Mouse (Mus musculus) hindbrain, embryonic 14.5 days (tissue): ENCODE results near the gene Fkbp1a. TPM values are rescaled to one million over a fixed set of nuclear protein-coding genes. Genes with fewer than 3 reads are reported as not detected.
A peak's percentile ranks its signal among the peaks of the same experiment; 100 is the strongest.

ENCODE experiments used
- ATAC-seq: fragments of 200-750 bp; cut with Nextera tagmentation; 2 replicates; pipeline ENCODE4 v1.8.0; 2017; ENCODE audit warnings: moderate number of reproducible peaks, mild to moderate bottlenecking, moderate TSS enrichment, moderate library complexity; ENCODE audit not compliant: low FRiP score
- DNase-seq: peaks from one replicate; pipeline ENCODE4 v3.0.0-alpha.2; 2015; ENCODE audit warnings: low spot score
- H3K27ac ChIP-seq: fragments of 300-500 bp; sonication (generic); 2 replicates; pipeline ENCODE4 v1.5.1; 2014; ENCODE audit warnings: mild to moderate bottlenecking, moderate library complexity
- H3K27me3 ChIP-seq: fragments of 300-500 bp; sonication (generic); 2 replicates; pipeline ENCODE4 v1.6.1; 2014; ENCODE audit warnings: mild to moderate bottlenecking, low read length, mixed read lengths; ENCODE audit not compliant: control insufficient read depth, insufficient read depth
- H3K36me3 ChIP-seq: fragments of 300-500 bp; sonication (generic); replicated peaks from 2 replicates; pipeline ENCODE4 v1.6.1; 2014; ENCODE audit not compliant: control insufficient read depth, insufficient read depth
- H3K4me1 ChIP-seq: fragments of 300-500 bp; sonication (generic); replicated peaks from 2 replicates; pipeline ENCODE4 v1.6.1; 2014; ENCODE audit warnings: antibody characterized with exemption, low read length, mixed read lengths; ENCODE audit not compliant: control insufficient read depth, insufficient read depth
- H3K4me2 ChIP-seq: fragments of 300-500 bp; sonication (generic); replicated peaks from 2 replicates; pipeline ENCODE4 v1.6.1; 2014; ENCODE audit warnings: mild to moderate bottlenecking, moderate library complexity
- H3K4me3 ChIP-seq: fragments of 300-500 bp; sonication (generic); replicated peaks from 2 replicates; pipeline ENCODE4 v1.5.1; 2014; ENCODE audit warnings: mild to moderate bottlenecking, low read length
- H3K9ac ChIP-seq: fragments of 300-500 bp; sonication (generic); 2 replicates; pipeline ENCODE4 v1.6.1; 2014
- H3K9me3 ChIP-seq: fragments of 300-500 bp; sonication (generic); 2 replicates; pipeline ENCODE4 v1.6.1; 2016; ENCODE audit warnings: low read length; ENCODE audit not compliant: control insufficient read depth
- WGBS: fragments of 180-500 bp; shearing (Covaris S2); extraction: QIAGEN DNeasy Blood & Tissue Kit; methylation state at CpG from one replicate; pipeline ENCODE4 v1.1.7; 2014; 5-methylcytosine and 5-hydroxymethylcytosine counted together
- polyA plus RNA-seq: library from polyadenylated mRNA; unstranded; fragments of >200 nt; fragmentation: Nextera tagmentation; extraction: Ambion mirVana; gene quantifications from 2 replicates; pipeline ENCODE4 v1.2.1, GENCODE M21; 2014

Gene Fkbp1a
- polyA plus RNA-seq: 643 and 689 TPM in 2 replicates

DNA sequence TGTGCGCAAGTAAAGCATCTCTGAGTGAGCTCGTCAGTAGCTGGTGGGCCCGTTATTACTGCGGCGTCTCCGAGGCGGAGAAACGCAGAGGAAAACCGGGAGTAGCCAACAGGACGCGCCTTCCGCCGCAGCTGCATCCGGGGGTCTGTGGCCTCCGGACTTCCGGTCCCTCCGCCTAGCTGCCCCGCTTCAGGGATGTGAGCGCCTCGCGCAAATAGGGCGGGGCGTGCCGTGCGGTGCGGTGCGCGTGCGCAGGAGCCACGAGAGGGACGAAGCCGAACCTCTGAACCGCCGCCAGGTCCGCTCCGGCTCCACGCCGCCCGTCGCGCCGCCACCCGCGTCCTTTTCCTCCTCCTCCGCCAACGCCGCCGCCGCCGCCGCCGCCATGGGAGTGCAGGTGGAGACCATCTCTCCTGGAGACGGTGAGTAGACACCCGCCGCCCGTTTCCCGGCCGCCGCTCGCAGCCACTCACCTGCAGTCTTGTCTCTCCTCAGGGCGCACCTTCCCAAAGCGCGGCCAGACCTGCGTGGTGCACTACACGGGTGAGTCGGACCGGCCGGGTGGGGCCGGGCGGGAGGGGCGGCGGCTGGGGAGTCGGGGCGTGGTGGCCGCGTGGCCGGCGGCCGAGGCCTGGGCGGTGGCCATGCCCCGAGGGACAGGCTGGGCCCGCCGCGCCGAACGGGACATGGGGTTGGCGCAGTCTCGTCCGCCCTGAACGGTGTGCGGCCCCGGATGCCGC, at the start of gene Fkbp1a:
Fkbp1a (plus strand) TSS at position 161 of the 740 bp plus-strand sequence.
- no peaks in the 10 kb centered on the region for H3K9me3 ChIP-seq
- H3K27ac ChIP-seq: peak within 1 kb of the TSS; percentile 84
- H3K36me3 ChIP-seq: peaks cover 32% of the 10 kb centered on the region
- ATAC-seq: peak; percentile 96
- DNase-seq: peak; percentile 97
- H3K9ac ChIP-seq: peak within 1 kb of the TSS; percentile 93
- peak within 1 kb of the TSS; percentile 61 for H3K4me2 ChIP-seq
- WGBS: under 1% methylated on average over 76 of the region's 93 CpGs
- peak within 1 kb of the TSS; percentile 94 for H3K4me3 ChIP-seq
- H3K4me1 ChIP-seq: peaks cover 34% of the 10 kb centered on the region
- no peaks in the 10 kb centered on the region for H3K27me3 ChIP-seq

DNA sequence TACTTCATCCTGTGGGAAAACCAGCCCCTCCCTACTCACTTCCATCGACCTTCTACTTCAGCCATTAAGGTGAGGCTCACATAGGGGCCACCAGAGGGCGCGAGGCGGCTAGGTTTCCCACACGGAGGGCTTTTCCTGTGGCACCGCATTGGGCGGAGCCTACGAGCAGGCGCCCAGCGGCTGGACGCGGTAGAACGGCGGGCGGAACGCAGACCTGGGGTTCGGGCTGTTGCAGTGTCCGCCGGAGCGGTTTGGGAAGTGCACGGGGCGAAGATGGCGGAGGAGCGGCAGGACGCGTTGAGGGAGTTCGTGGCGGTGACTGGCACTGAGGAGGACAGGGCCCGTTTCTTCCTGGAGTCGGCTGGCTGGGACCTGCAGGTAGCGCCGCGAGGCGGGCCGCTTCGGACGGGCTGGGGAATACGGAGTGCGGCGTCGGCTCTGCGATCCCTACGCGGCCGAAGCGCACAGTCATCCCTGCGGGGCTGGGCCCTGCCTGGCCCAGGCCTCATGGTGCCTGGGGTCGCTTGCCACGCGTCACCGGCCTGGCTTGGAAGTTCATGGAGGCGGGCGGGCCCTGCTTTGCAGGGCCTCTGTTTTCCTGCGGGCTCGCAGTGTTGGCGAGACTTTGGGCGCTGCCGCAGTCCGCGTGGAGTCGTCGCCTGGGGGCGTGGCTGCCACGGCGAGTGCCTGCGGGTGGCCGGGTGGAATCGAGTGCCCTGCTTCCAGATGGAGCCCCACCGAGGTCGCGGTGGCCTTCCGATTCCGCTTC, 48.1 kb upstream of the Fkbp1a start, which contains the start of gene Nsfl1c:
Nsfl1c (plus strand) TSS at position 148 of the 769 bp plus-strand sequence.
- DNase-seq (peak; percentile 98), ATAC-seq (peak; percentile 100)
- H3K36me3 ChIP-seq: peaks cover 24% of the 10 kb centered on the region
- H3K9me3 ChIP-seq: no peaks in the 10 kb centered on the region
- H3K4me2 ChIP-seq: peak within 1 kb of the TSS; percentile 87
- under 1% methylated on average over 72 of the region's 73 CpGs for WGBS
- peaks cover 14% of the 10 kb centered on the region for H3K4me1 ChIP-seq
- peak within 1 kb of the TSS; percentile 57 for H3K4me3 ChIP-seq
- H3K27ac ChIP-seq: 0 out of 2 replicates have a peak within 1 kb of the TSS, but pooled peaks have one; percentile 58
- no peaks in the 10 kb centered on the region for H3K27me3 ChIP-seq
- peak within 1 kb of the TSS; percentile 75 for H3K9ac ChIP-seq

DNA sequence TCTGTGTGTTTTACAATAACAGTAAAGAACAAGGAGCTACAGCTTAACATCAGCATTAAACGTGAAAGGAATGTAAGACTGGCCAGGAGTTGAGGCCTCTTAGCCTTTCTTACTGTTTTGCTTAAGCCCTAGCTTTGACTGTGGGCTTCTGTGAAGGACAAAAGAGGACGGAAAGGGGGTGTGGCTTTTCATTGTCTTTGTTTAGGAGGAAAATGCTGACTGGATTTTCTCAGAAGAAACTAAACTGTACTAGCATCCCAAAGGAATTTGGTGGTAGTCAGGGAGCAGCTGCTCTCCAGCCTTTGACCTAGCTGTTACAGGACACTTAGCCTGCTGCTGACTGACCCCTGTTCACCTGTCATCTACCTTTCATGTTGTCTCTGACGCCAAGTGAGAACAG, 43.9 kb upstream of the Fkbp1a start:
- peaks cover 61% of the 10 kb centered on the region for H3K36me3 ChIP-seq
- DNase-seq (no peak), ATAC-seq (no peak)
- H3K9me3 ChIP-seq: no peaks in the 10 kb centered on the region
- no peaks in the 10 kb centered on the region for H3K27me3 ChIP-seq
- no peak overlapping the region for H3K27ac ChIP-seq
- peaks cover 14% of the 10 kb centered on the region for H3K4me1 ChIP-seq
- no peak overlapping the region for H3K4me3 ChIP-seq
- 45% methylated on average over 3 of the region's 3 CpGs for WGBS
- no peak overlapping the region for H3K9ac ChIP-seq
- no peak overlapping the region for H3K4me2 ChIP-seq

DNA sequence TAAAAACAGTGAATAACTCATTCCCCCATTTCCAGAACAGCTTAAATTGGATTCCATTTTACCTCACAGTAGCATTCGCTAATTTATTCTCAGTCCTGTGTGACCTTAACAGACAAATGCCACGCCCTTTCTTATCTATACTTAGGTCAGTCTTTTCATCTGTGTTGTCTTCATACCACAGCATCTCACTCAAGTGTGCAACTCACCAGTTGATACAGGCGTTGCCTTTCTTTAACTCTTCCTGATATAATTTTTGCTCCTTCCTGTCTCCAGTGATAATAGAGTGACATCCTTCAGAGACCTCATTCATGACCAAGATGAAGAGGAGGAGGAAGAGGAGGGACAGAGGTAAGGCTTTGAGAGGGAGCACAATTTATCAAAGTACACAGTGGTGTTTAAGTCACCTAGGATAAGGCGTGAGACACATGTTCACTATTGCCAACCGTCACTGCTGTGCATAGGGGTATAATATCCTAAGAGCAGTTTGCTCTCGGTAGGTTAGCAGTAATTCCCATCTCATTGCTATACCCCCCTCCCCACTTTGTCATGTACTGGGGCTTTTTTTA, 41.8 kb upstream of the Fkbp1a start:
- no peak for DNase-seq
- no peaks in the 10 kb centered on the region for H3K9me3 ChIP-seq
- H3K4me2 ChIP-seq: no peak overlapping the region
- H3K27ac ChIP-seq: no peak overlapping the region
- no peak for ATAC-seq
- H3K27me3 ChIP-seq: no peaks in the 10 kb centered on the region
- WGBS: 94% methylated on average over 6 of the region's 6 CpGs
- peaks cover 6% of the 10 kb centered on the region; the same call in 1 of the 2 replicates for H3K4me1 ChIP-seq
- H3K36me3 ChIP-seq: peaks cover 82% of the 10 kb centered on the region
- no peak overlapping the region for H3K4me3 ChIP-seq
- no peak overlapping the region for H3K9ac ChIP-seq

DNA sequence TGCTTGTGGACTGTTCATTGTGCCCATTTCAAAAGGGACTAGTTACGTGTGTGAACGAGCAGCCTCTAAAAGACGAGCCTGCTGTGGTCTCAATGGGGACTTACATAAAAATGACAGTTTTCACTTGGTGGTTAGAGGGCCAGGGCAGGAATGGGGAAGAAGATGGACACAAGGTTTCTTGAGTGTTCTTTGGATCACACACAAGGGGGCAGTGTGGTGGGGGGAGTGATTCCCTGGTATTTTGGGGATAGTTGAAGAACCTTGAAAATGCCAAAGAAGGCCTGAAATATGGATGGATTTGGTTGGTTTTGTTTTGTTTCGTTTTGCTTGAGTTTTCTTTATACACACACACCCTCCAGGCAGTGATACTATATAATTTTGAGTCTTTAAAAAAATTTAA, 38.1 kb upstream of the Fkbp1a start:
- ATAC-seq (no peak), DNase-seq (no peak)
- no peak overlapping the region for H3K9ac ChIP-seq
- H3K4me2 ChIP-seq: no peak overlapping the region
- H3K4me1 ChIP-seq: no peaks in the 10 kb centered on the region
- H3K27me3 ChIP-seq: no peaks in the 10 kb centered on the region
- no peaks in the 10 kb centered on the region for H3K9me3 ChIP-seq
- H3K4me3 ChIP-seq: no peak overlapping the region
- H3K27ac ChIP-seq: no peak overlapping the region
- 88% methylated on average over 4 of the region's 4 CpGs for WGBS
- peaks cover 92% of the 10 kb centered on the region for H3K36me3 ChIP-seq

DNA sequence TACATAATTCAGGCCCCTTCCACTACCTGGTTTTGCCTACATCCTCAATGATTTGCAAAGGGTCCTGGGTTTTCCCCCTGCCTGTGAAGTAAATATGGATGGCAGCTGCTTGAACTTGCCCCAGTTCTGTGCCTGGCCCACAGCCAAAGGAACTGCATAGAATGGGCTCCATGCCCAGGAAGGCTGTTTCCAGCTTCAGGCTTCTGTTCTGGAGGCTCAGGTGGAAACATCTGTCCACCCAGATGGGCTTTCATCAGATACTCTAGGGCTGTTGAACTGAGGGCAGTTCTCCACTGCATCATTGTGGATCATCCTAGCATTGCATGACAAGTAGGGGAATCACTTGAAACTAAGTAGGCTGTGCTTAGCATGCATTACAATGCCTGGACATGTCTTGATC, 30.1 kb upstream of the Fkbp1a start:
- Histone ChIP-seq H3K9ac (no peak overlapping the region), H3K4me3 (no peak overlapping the region), H3K36me3 (peaks cover 93% of the 10 kb centered on the region), H3K9me3 (no peaks in the 10 kb centered on the region), H3K27ac (no peak overlapping the region), H3K4me2 (no peak overlapping the region), H3K4me1 (no peaks in the 10 kb centered on the region), H3K27me3 (no peaks in the 10 kb centered on the region)
- DNase-seq (peak; percentile 58), ATAC-seq (peak; percentile 58; the same call in 1 of the 2 replicates)

DNA sequence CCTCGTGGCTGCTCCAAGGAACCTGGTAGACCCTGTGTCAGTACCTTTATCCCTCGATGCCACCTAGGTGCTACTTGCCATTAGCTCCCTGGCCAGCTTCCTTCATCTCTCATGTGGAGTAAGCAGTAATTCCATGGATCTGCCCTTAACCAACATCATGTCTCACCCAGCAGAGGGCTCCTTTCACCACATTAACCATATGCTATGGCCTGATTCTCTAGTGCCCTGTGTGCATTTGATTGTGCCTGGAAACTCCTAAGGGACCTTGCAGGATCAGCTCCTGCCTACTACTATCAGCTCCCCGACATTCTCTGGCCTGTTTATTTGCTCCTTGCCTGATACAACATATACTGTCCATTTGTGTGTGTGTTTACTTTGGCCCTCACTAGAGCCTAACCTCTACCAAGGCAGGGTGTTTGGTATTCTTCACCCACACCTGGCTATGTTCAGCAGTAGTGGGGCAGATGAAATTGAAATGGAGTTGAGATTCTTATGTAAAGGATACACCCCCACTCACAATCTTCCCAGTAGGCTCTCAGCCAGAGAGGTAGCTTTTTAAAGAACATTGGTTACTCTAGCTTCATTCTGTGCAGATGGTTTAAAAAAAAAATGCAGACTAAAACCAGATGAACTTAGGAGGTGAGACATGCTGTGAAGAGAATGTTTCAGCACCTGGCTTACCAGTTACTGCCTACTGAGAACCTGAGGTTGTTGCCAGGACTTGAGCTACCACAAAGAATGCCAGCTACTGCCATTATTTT, 28.6 kb upstream of the Fkbp1a start:
- Histone ChIP-seq H3K9ac (no peak overlapping the region), H3K9me3 (no peaks in the 10 kb centered on the region), H3K4me2 (no peak overlapping the region), H3K27ac (no peak overlapping the region), H3K4me1 (no peaks in the 10 kb centered on the region), H3K36me3 (peaks cover 83% of the 10 kb centered on the region), H3K4me3 (no peak overlapping the region), H3K27me3 (no peaks in the 10 kb centered on the region)
- DNase-seq (no peak), ATAC-seq (no peak)
- 89% methylated on average over 3 of the region's 3 CpGs for WGBS

DNA sequence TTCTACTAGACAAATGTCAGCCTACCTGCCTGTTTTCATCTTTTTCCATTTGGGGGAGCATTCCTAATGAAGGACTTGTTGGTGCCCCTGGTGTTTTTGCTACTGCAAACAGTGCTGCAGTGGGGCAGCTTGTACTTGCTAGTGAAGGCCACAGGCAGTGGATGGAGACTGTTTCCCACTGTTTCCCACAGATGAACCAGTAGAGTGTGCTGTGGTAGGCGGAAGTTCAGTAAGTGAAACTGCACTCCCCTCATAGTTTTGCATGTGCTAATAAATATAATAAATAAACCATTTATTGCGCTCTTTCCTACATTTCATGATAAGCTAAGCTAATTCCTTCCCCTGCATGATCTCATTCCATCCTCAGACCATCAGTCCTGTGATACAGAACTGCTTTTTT, 23.3 kb upstream of the Fkbp1a start:
- H3K27ac ChIP-seq: no peak overlapping the region
- 94% methylated on average over 2 of the region's 2 CpGs for WGBS
- H3K36me3 ChIP-seq: peaks cover 61% of the 10 kb centered on the region
- no peak overlapping the region for H3K9ac ChIP-seq
- DNase-seq (no peak), ATAC-seq (no peak)
- no peak overlapping the region for H3K4me2 ChIP-seq
- no peaks in the 10 kb centered on the region for H3K4me1 ChIP-seq
- H3K4me3 ChIP-seq: no peak overlapping the region
- H3K9me3 ChIP-seq: no peaks in the 10 kb centered on the region
- no peaks in the 10 kb centered on the region for H3K27me3 ChIP-seq
